Mouse (Mus musculus) erythroblast, embryonic 14.5 days (primary cell): ENCODE measurements around the gene Olfr923.

Experiments used
- GATA1 ChIP-seq: IDR thresholded peaks from 2 replicates; pipeline ENCODE4 v1.6.1; 2012; ENCODE audit warnings: low read length, inconsistent platforms, mixed read lengths
- TAL1 ChIP-seq: IDR thresholded peaks from 3 replicates; pipeline ENCODE4 v1.6.1; 2012; ENCODE audit warnings: low read length, inconsistent platforms, mixed read lengths

DNA sequence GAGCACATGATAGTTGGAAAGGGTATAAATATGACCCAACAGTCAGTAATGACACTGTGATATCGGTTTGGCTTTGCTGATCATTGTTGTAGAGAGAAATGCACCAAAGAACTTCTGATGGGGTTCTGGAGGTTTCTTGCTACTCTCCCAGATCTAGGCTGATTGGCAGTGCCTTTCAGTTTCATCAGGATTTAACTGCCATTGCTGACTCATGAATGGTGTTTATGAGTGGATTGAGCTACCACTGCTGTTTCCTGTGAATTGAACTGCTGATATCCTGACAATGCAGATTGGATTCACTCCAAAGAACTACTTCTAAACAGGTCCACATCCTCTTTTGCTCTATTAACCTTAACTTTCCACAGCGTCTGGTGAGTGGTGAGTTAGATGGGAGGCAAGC is 33.7 kb upstream of the Olfr923 start:
- TF ChIP-seq GATA1 (no peak), TAL1 (no peak)
